Mouse (Mus musculus): ENCODE data around the gene Ankrd65.

Ankrd65 gene

GRCm38 (mm10) chr4:155811929-155812664 lies 21.9 kb downstream of the Ankrd65 start, which contains the start of gene Ccnl2:
TSS of gene Ccnl2 (plus strand) at chr4:155812489.
- peak; percentile 92 for DNase-seq (ENCODE audit: low read depth, low spot score)

GRCm38 (mm10) chr4:155812665-155813181 lies 22.5 kb downstream of the Ankrd65 start:
- DNase-seq (ENCODE audit: low read depth, low spot score): no peak

GRCm38 (mm10) chr4:155817533-155817932 lies 27.3 kb downstream of the Ankrd65 start:
- no peak for DNase-seq (ENCODE audit: low read depth, low spot score)

GRCm38 (mm10) chr4:155821025-155821424 lies 30.8 kb downstream of the Ankrd65 start:
- DNase-seq (ENCODE audit: low read depth, low spot score): no peak

GRCm38 (mm10) chr4:155823443-155823842 lies 33.2 kb downstream of the Ankrd65 start:
- no peak for DNase-seq (ENCODE audit: low read depth, low spot score)

- DNase-seq (ENCODE audit: low read depth, low spot score): no peak
These were observed 39.6 kb downstream of the Ankrd65 start for GRCm38 (mm10) chr4:155829866-155830265.

GRCm38 (mm10) chr4:155830596-155830995 lies 40.4 kb downstream of the Ankrd65 start:
- no peak for DNase-seq (ENCODE audit: low read depth, low spot score)

- DNase-seq (ENCODE audit: low read depth, low spot score): peak; percentile 88
These were observed 41.0 kb downstream of the Ankrd65 start, which contains the start of gene Aurkaip1 for GRCm38 (mm10) chr4:155831205-155831766. TSS of gene Aurkaip1 (plus strand) at chr4:155831272.

GRCm38 (mm10) chr4:155831831-155832230 lies 41.6 kb downstream of the Ankrd65 start:
- no peak for DNase-seq (ENCODE audit: low read depth, low spot score)

GRCm38 (mm10) chr4:155832321-155832720 lies 42.1 kb downstream of the Ankrd65 start:
- DNase-seq (ENCODE audit: low read depth, low spot score): no peak

GRCm38 (mm10) chr4:155833234-155833633 lies 43.0 kb downstream of the Ankrd65 start:
- no peak for DNase-seq (ENCODE audit: low read depth, low spot score)

- no peak for DNase-seq (ENCODE audit: low read depth, low spot score)
These were observed 43.6 kb downstream of the Ankrd65 start for GRCm38 (mm10) chr4:155833836-155834235.

GRCm38 (mm10) chr4:155837404-155838010 lies 47.3 kb downstream of the Ankrd65 start:
- no peak for DNase-seq (ENCODE audit: low read depth, low spot score)

GRCm38 (mm10) chr4:155838187-155839153 lies 48.2 kb downstream of the Ankrd65 start:
- no peak for DNase-seq (ENCODE audit: low read depth, low spot score)

GRCm38 (mm10) chr4:155839483-155839910 lies 49.3 kb downstream of the Ankrd65 start, which contains the start of gene Mxra8:
TSS of gene Mxra8 (plus strand) at chr4:155839680.
- no peak for DNase-seq (ENCODE audit: low read depth, low spot score)

GRCm38 (mm10) chr4:155840076-155841002 lies 50.1 kb downstream of the Ankrd65 start:
- DNase-seq (ENCODE audit: low read depth, low spot score): no peak

GRCm38 (mm10) chr4:155841003-155841454 lies 50.8 kb downstream of the Ankrd65 start:
- DNase-seq (ENCODE audit: low read depth, low spot score): no peak

- DNase-seq (ENCODE audit: low read depth, low spot score): no peak
These were observed 51.5 kb downstream of the Ankrd65 start for GRCm38 (mm10) chr4:155841651-155842270.

GRCm38 (mm10) chr4:155843231-155843630 lies 53.0 kb downstream of the Ankrd65 start:
- no peak for DNase-seq (ENCODE audit: low read depth, low spot score)

Data from c-Kit-negative CD71-positive TER-119-positive erythroid progenitor cells, embryonic 14.5 days (primary cell).